Mouse (Mus musculus) hindbrain, postnatal 0 days (tissue): Measurements from ENCODE around the gene Qrfpr. TPM values are rescaled to one million over a fixed set of nuclear protein-coding genes. Genes with fewer than 3 reads are reported as not detected.
A peak's percentile ranks its signal among the peaks of the same experiment; 100 is the strongest.

Experiments
- ATAC-seq: fragments of 200-750 bp; cut with Nextera tagmentation; 2 replicates; pipeline ENCODE4 v1.8.0; 2017; ENCODE audit warnings: mild to moderate bottlenecking, moderate TSS enrichment, moderate library complexity
- DNase-seq: peaks from one replicate; pipeline ENCODE4 v3.0.0-alpha.2; 2015; ENCODE audit warnings: low spot score
- H3K27ac ChIP-seq: fragments of 300-500 bp; sonication (generic); 2 replicates; pipeline ENCODE4 v1.5.1; 2014; ENCODE audit warnings: mild to moderate bottlenecking
- H3K27me3 ChIP-seq: fragments of 300-500 bp; sonication (generic); 2 replicates; pipeline ENCODE4 v1.6.1; 2014; ENCODE audit warnings: low read length, mixed read lengths; ENCODE audit not compliant: insufficient read depth
- H3K36me3 ChIP-seq: fragments of 300-500 bp; sonication (generic); 2 replicates; pipeline ENCODE4 v1.6.1; 2014; ENCODE audit warnings: low read length, mixed read lengths; ENCODE audit not compliant: insufficient read depth
- H3K4me1 ChIP-seq: fragments of 300-500 bp; sonication (generic); 2 replicates; pipeline ENCODE4 v1.6.1; 2014; ENCODE audit warnings: antibody characterized with exemption, low read length, mixed read lengths; ENCODE audit not compliant: insufficient read depth
- H3K4me2 ChIP-seq: fragments of 300-500 bp; sonication (generic); 2 replicates; pipeline ENCODE4 v1.6.1; 2014; ENCODE audit warnings: low read depth, mild to moderate bottlenecking, low read length, moderate library complexity, mixed read lengths
- H3K4me3 ChIP-seq: fragments of 300-500 bp; sonication (generic); 2 replicates; pipeline ENCODE4 v1.5.1; 2014; ENCODE audit warnings: low read length
- H3K9ac ChIP-seq: fragments of 300-500 bp; sonication (generic); replicated peaks from 2 replicates; pipeline ENCODE4 v1.6.1; 2014; ENCODE audit warnings: mild to moderate bottlenecking, low read length, moderate library complexity, mixed read lengths
- H3K9me3 ChIP-seq: fragments of 300-500 bp; sonication (generic); 2 replicates; pipeline ENCODE4 v1.6.1; 2016; ENCODE audit warnings: low read length, mixed read lengths
- CTCF ChIP-seq: IDR thresholded peaks from 2 replicates; pipeline ENCODE4 v1.5.1; 2016; ENCODE audit warnings: antibody characterized with exemption, control low read depth, low read depth
- WGBS: fragments of 180-500 bp; shearing (Covaris S2); extraction: QIAGEN DNeasy Blood & Tissue Kit; methylation state at CpG from one replicate; pipeline ENCODE4 v1.1.7; 2014; 5-methylcytosine and 5-hydroxymethylcytosine counted together
- polyA plus RNA-seq: library from polyadenylated mRNA; unstranded; fragments of >200 nt; fragmentation: Nextera tagmentation; extraction: Ambion mirVana; gene quantifications from 2 replicates; pipeline ENCODE4 v1.2.1, GENCODE M21; 2015
- total RNA-seq: library from RNA; depleted of rRNA; stranded (reverse); fragments of >200 nt; gene quantifications from 2 replicates; pipeline ENCODE4 v1.2.3, GENCODE M21; 2014

Qrfpr gene
- total and polyA plus RNA-seq, 2 experiments from 2014 or later = 0.89 to 1.3 TPM

- Histone ChIP-seq H3K4me2 (no peak overlapping the region), H3K9ac (no peak overlapping the region), H3K36me3 (no peaks in the 10 kb centered on the region), H3K27me3 (no peaks in the 10 kb centered on the region), H3K9me3 (no peaks in the 10 kb centered on the region), H3K27ac (no peak overlapping the region), H3K4me1 (no peaks in the 10 kb centered on the region), H3K4me3 (no peak overlapping the region)
- ATAC-seq (no peak), DNase-seq (no peak)
- 94% methylated on average over 8 of the region's 8 CpGs for WGBS
- no peak for TF ChIP-seq CTCF
Observed at GRCm38 (mm10) chr3:36189243-36189642, 32.9 kb downstream of the Qrfpr start.

GRCm38 (mm10) chr3:36186510-36186909 is 35.6 kb downstream of the Qrfpr start:
- TF ChIP-seq CTCF = no peak
- Histone ChIP-seq H3K9me3 (no peaks in the 10 kb centered on the region), H3K27me3 (no peaks in the 10 kb centered on the region), H3K4me3 (no peak overlapping the region), H3K36me3 (no peaks in the 10 kb centered on the region), H3K27ac (no peak overlapping the region), H3K9ac (no peak overlapping the region), H3K4me2 (no peak overlapping the region), H3K4me1 (no peaks in the 10 kb centered on the region)
- 85% methylated on average over 4 of the region's 4 CpGs for WGBS
- DNase-seq = no peak
- no peak for ATAC-seq

GRCm38 (mm10) chr3:36181519-36181918 is 40.6 kb downstream of the Qrfpr start:
- no peak overlapping the region for H3K4me2 ChIP-seq
- TF ChIP-seq CTCF = peak; percentile 70
- no peak overlapping the region for H3K9ac ChIP-seq
- H3K9me3 ChIP-seq = no peaks in the 10 kb centered on the region
- H3K4me1 ChIP-seq = no peaks in the 10 kb centered on the region
- peak; percentile 87 for DNase-seq
- H3K27me3 ChIP-seq = no peaks in the 10 kb centered on the region
- WGBS = 7% methylated on average over 4 of the region's 4 CpGs
- 0 out of 2 replicates have a peak, but pooled peaks have one; percentile 35 for ATAC-seq
- no peak overlapping the region for H3K27ac ChIP-seq
- H3K4me3 ChIP-seq = no peak overlapping the region
- H3K36me3 ChIP-seq = no peaks in the 10 kb centered on the region

- WGBS = 95% methylated on average over 2 of the region's 2 CpGs
- Histone ChIP-seq H3K4me3 (no peak overlapping the region), H3K9ac (no peak overlapping the region), H3K4me1 (no peaks in the 10 kb centered on the region), H3K27ac (no peak overlapping the region), H3K27me3 (no peaks in the 10 kb centered on the region), H3K36me3 (no peaks in the 10 kb centered on the region), H3K4me2 (no peak overlapping the region), H3K9me3 (no peaks in the 10 kb centered on the region)
- no peak for TF ChIP-seq CTCF
- ATAC-seq = no peak
- no peak for DNase-seq
Observed at GRCm38 (mm10) chr3:36173761-36174160, 48.4 kb downstream of the Qrfpr start.

GRCm38 (mm10) chr3:36171348-36171747 is 50.8 kb downstream of the Qrfpr start:
- H3K4me2 ChIP-seq = no peak overlapping the region
- DNase-seq (no peak), ATAC-seq (no peak)
- no peak overlapping the region for H3K4me3 ChIP-seq
- no peak overlapping the region for H3K9ac ChIP-seq
- 88% methylated on average over 1 of the region's 1 CpGs for WGBS
- no peaks in the 10 kb centered on the region for H3K9me3 ChIP-seq
- no peaks in the 10 kb centered on the region for H3K27me3 ChIP-seq
- no peak overlapping the region for H3K27ac ChIP-seq
- peaks cover 14% of the 10 kb centered on the region for H3K36me3 ChIP-seq
- TF ChIP-seq CTCF = no peak
- H3K4me1 ChIP-seq = no peaks in the 10 kb centered on the region

- Histone ChIP-seq H3K9ac (no peak overlapping the region), H3K27me3 (no peaks in the 10 kb centered on the region), H3K4me2 (no peak overlapping the region), H3K4me1 (no peaks in the 10 kb centered on the region), H3K36me3 (peaks cover 17% of the 10 kb centered on the region), H3K4me3 (no peak overlapping the region), H3K27ac (no peak overlapping the region), H3K9me3 (no peaks in the 10 kb centered on the region)
- DNase-seq (no peak), ATAC-seq (no peak)
- TF ChIP-seq CTCF = no peak
- 93% methylated on average over 1 of the region's 1 CpGs for WGBS
Observed at GRCm38 (mm10) chr3:36170670-36171210, 51.4 kb downstream of the Qrfpr start.

GRCm38 (mm10) chr3:36155268-36155667 is 66.8 kb downstream of the Qrfpr start:
- 25% methylated on average over 5 of the region's 5 CpGs for WGBS
- no peak overlapping the region for H3K9ac ChIP-seq
- TF ChIP-seq CTCF = peak; percentile 29
- H3K4me1 ChIP-seq = peaks cover 17% of the 10 kb centered on the region; the same call in 1 of the 2 replicates
- H3K4me3 ChIP-seq = no peak overlapping the region
- H3K9me3 ChIP-seq = no peaks in the 10 kb centered on the region
- no peaks in the 10 kb centered on the region for H3K27me3 ChIP-seq
- no peak overlapping the region for H3K4me2 ChIP-seq
- H3K36me3 ChIP-seq = peaks cover 6% of the 10 kb centered on the region; the same call in 1 of the 2 replicates
- ATAC-seq (no peak), DNase-seq (peak; percentile 18)
- H3K27ac ChIP-seq = no peak overlapping the region
